Mouse (Mus musculus): ENCODE results near the gene Mesd. TPM values are rescaled to one million over a fixed set of nuclear protein-coding genes. Genes with fewer than 3 reads are reported as not detected.

The Mesd gene
- polyA plus RNA-seq (2012; ENCODE audit: insufficient read depth, insufficient read length, low replicate concordance, missing spikeins): not detected in 2 replicates

GRCm38 (mm10) chr7:83884021-83884658 is at the start of gene Mesd, which contains the start of gene Tlnrd1:
Gene Mesd (plus strand): TSS chr7:83884466.
Gene Tlnrd1 (minus strand): TSS chr7:83884305.
- whole genome bisulfite sequencing: under 1% methylated on average over 69 of the region's 69 CpGs
- TF ChIP-seq POLR2A (IDR thresholded peaks at IDR 0.05; ENCODE audit: insufficient read depth, low read depth, low read length): peak; percentile 73
- no peak for TF ChIP-seq CTCF (IDR thresholded peaks at IDR 0.05; ENCODE audit: insufficient read depth, low read depth, low read length)
- peaks cover 9% of the 10 kb centered on the region for H3K4me1 ChIP-seq (ENCODE audit: control insufficient read depth, insufficient read depth, low read length)
- H3K27ac ChIP-seq (ENCODE audit: insufficient read depth, low read depth, low read length): peak within 1 kb of the TSS; percentile 89
- H3K4me3 ChIP-seq (ENCODE audit: insufficient read depth, low read depth, low read length): peak within 1 kb of the TSS; percentile 74

- Histone ChIP-seq H3K27ac (ENCODE audit: insufficient read depth, low read depth, low read length) (no peak overlapping the region), H3K4me1 (ENCODE audit: control insufficient read depth, insufficient read depth, low read length) (no peaks in the 10 kb centered on the region), H3K4me3 (ENCODE audit: insufficient read depth, low read depth, low read length) (no peak overlapping the region)
- TF ChIP-seq POLR2A (IDR thresholded peaks at IDR 0.05; ENCODE audit: insufficient read depth, low read depth, low read length) (no peak), CTCF (IDR thresholded peaks at IDR 0.05; ENCODE audit: insufficient read depth, low read depth, low read length) (no peak)
- WGBS: 81% methylated on average over 5 of the region's 5 CpGs
Observed at GRCm38 (mm10) chr7:83838525-83839224, 45.6 kb upstream of the Mesd start.

GRCm38 (mm10) chr7:83840076-83840475 is 44.2 kb upstream of the Mesd start:
- TF ChIP-seq CTCF (IDR thresholded peaks at IDR 0.05; ENCODE audit: insufficient read depth, low read depth, low read length) (no peak), POLR2A (IDR thresholded peaks at IDR 0.05; ENCODE audit: insufficient read depth, low read depth, low read length) (no peak)
- 91% methylated on average over 2 of the region's 2 CpGs for WGBS
- no peak overlapping the region for H3K4me3 ChIP-seq (ENCODE audit: insufficient read depth, low read depth, low read length)

GRCm38 (mm10) chr7:83842486-83843259 is 41.6 kb upstream of the Mesd start:
- no peak overlapping the region for H3K27ac ChIP-seq (ENCODE audit: insufficient read depth, low read depth, low read length)
- TF ChIP-seq POLR2A (IDR thresholded peaks at IDR 0.05; ENCODE audit: insufficient read depth, low read depth, low read length) (no peak), CTCF (IDR thresholded peaks at IDR 0.05; ENCODE audit: insufficient read depth, low read depth, low read length) (no peak)
- 53% methylated on average over 6 of the region's 6 CpGs for WGBS
- H3K4me3 ChIP-seq (ENCODE audit: insufficient read depth, low read depth, low read length): no peak overlapping the region
- no peaks in the 10 kb centered on the region for H3K4me1 ChIP-seq (ENCODE audit: control insufficient read depth, insufficient read depth, low read length)

More at GRCm38 (mm10) chr7:83840076-83840475, 44.2 kb upstream of the Mesd start:
- Histone ChIP-seq H3K27ac (ENCODE audit: insufficient read depth, low read depth, low read length) (no peak overlapping the region), H3K4me1 (ENCODE audit: control insufficient read depth, insufficient read depth, low read length) (no peaks in the 10 kb centered on the region)

- Histone ChIP-seq H3K4me3 (ENCODE audit: insufficient read depth, low read depth, low read length) (no peak overlapping the region), H3K4me1 (ENCODE audit: control insufficient read depth, insufficient read depth, low read length) (no peaks in the 10 kb centered on the region), H3K27ac (ENCODE audit: insufficient read depth, low read depth, low read length) (no peak overlapping the region)
- no peak for TF ChIP-seq CTCF (IDR thresholded peaks at IDR 0.05; ENCODE audit: insufficient read depth, low read depth, low read length)
- TF ChIP-seq POLR2A (IDR thresholded peaks at IDR 0.05; ENCODE audit: insufficient read depth, low read depth, low read length): no peak
- 99% methylated on average over 3 of the region's 3 CpGs for WGBS
Observed at GRCm38 (mm10) chr7:83844807-83845206, 39.5 kb upstream of the Mesd start.

- TF ChIP-seq POLR2A (IDR thresholded peaks at IDR 0.05; ENCODE audit: insufficient read depth, low read depth, low read length): no peak
- TF ChIP-seq CTCF (IDR thresholded peaks at IDR 0.05; ENCODE audit: insufficient read depth, low read depth, low read length): no peak
- Histone ChIP-seq H3K27ac (ENCODE audit: insufficient read depth, low read depth, low read length) (no peak overlapping the region), H3K4me3 (ENCODE audit: insufficient read depth, low read depth, low read length) (no peak overlapping the region), H3K4me1 (ENCODE audit: control insufficient read depth, insufficient read depth, low read length) (no peaks in the 10 kb centered on the region)
- 60% methylated on average over 5 of the region's 5 CpGs for WGBS
Observed at GRCm38 (mm10) chr7:83847187-83848075, 36.8 kb upstream of the Mesd start.

- H3K4me3 ChIP-seq (ENCODE audit: insufficient read depth, low read depth, low read length): no peak overlapping the region
- no peak overlapping the region for H3K27ac ChIP-seq (ENCODE audit: insufficient read depth, low read depth, low read length)
- 77% methylated on average over 5 of the region's 5 CpGs for WGBS
- TF ChIP-seq POLR2A (IDR thresholded peaks at IDR 0.05; ENCODE audit: insufficient read depth, low read depth, low read length): no peak
- no peak for TF ChIP-seq CTCF (IDR thresholded peaks at IDR 0.05; ENCODE audit: insufficient read depth, low read depth, low read length)
- no peaks in the 10 kb centered on the region for H3K4me1 ChIP-seq (ENCODE audit: control insufficient read depth, insufficient read depth, low read length)
Observed at GRCm38 (mm10) chr7:83851569-83852380, 32.5 kb upstream of the Mesd start.

Measured in olfactory bulb, adult 2 months (tissue).